Mouse (Mus musculus) kidney, adult 2 months (tissue): ENCODE data around the gene Taf3. TPM values are rescaled to one million over a fixed set of nuclear protein-coding genes. Genes with fewer than 3 reads are reported as not detected.

Experiments
- DNase-seq: peaks from one replicate; pipeline ENCODE4 v3.0.0; 2021
- H3K27ac ChIP-seq: fragments of 200-500 bp; 2 replicates; pipeline ENCODE4 v1.5.1; 2012; ENCODE audit warnings: low read depth, low read length, control low read depth, inconsistent platforms; ENCODE audit not compliant: insufficient read depth
- H3K27me3 ChIP-seq: fragments of 200-500 bp; replicated peaks from 2 replicates; pipeline ENCODE4 v1.6.1; 2012; ENCODE audit warnings: mild to moderate bottlenecking, moderate library complexity, low read length, inconsistent platforms; ENCODE audit not compliant: control insufficient read depth, insufficient read depth
- H3K36me3 ChIP-seq: fragments of 200-500 bp; 2 replicates; pipeline ENCODE4 v1.6.1; 2012; ENCODE audit warnings: mild to moderate bottlenecking, moderate library complexity, low read length, inconsistent platforms; ENCODE audit not compliant: control insufficient read depth, insufficient read depth
- H3K4me1 ChIP-seq: fragments of 200-500 bp; 2 replicates; pipeline ENCODE4 v1.6.1; 2011; ENCODE audit warnings: low read length; ENCODE audit not compliant: control insufficient read depth, insufficient read depth
- H3K4me3 ChIP-seq: fragments of 200-500 bp; 2 replicates; pipeline ENCODE4 v1.5.1; 2011; ENCODE audit warnings: mild to moderate bottlenecking, low read depth, low read length, control low read depth; ENCODE audit not compliant: insufficient read depth
- CTCF ChIP-seq: fragments of 200-500 bp; conservative IDR thresholded peaks from 2 replicates; pipeline ENCODE4 v1.5.1; 2011; ENCODE audit warnings: low read depth, mild to moderate bottlenecking, control low read depth, low read length, moderate library complexity, mixed read lengths; ENCODE audit not compliant: insufficient read depth, insufficient read length
- POLR2A ChIP-seq: fragments of 200-500 bp; IDR thresholded peaks from one replicate; pipeline ENCODE4 v1.6.1; 2011; ENCODE audit warnings: low read depth, low read length, control low read depth
- WGBS: fragments of 180-500 bp; shearing (Covaris S2); methylation state at CpG from one replicate; pipeline ENCODE4 v1.1.7; 2018; 5-methylcytosine and 5-hydroxymethylcytosine counted together
- polyA plus RNA-seq: library from polyadenylated mRNA; depleted of rRNA; stranded (reverse); fragments of >200 nt; gene quantifications from 2 replicates; pipeline ENCODE4 v1.2.3, GENCODE M21; 2012

Taf3 gene
- polyA plus RNA-seq, 1 experiment, result 6.5 TPM

- TF ChIP-seq CTCF, result no peak
- TF ChIP-seq POLR2A, result no peak
- no peaks in the 10 kb centered on the region for H3K36me3 ChIP-seq
- no peaks in the 10 kb centered on the region for H3K27me3 ChIP-seq
- H3K4me3 ChIP-seq, result no peak overlapping the region
- DNase-seq, result no peak
- no peaks in the 10 kb centered on the region for H3K4me1 ChIP-seq
- no peak overlapping the region for H3K27ac ChIP-seq
Observed at GRCm38 (mm10) chr2:9962871-9963270, 85.5 kb downstream of the Taf3 start.

GRCm38 (mm10) chr2:9961708-9962107, 86.7 kb downstream of the Taf3 start:
- Histone ChIP-seq H3K4me1 (no peaks in the 10 kb centered on the region), H3K36me3 (no peaks in the 10 kb centered on the region), H3K27me3 (no peaks in the 10 kb centered on the region), H3K4me3 (no peak overlapping the region), H3K27ac (no peak overlapping the region)
- 63% methylated on average over 3 of the region's 3 CpGs for WGBS
- no peak for DNase-seq
- TF ChIP-seq CTCF (no peak), POLR2A (no peak)

- WGBS, result 84% methylated on average over 6 of the region's 6 CpGs
- TF ChIP-seq POLR2A (no peak), CTCF (no peak)
- H3K27me3 ChIP-seq, result no peaks in the 10 kb centered on the region
Observed at GRCm38 (mm10) chr2:9958011-9958410, 90.4 kb downstream of the Taf3 start.

GRCm38 (mm10) chr2:9956546-9956945, 91.8 kb downstream of the Taf3 start:
- Histone ChIP-seq H3K4me3 (no peak overlapping the region), H3K27ac (no peak overlapping the region), H3K36me3 (no peaks in the 10 kb centered on the region), H3K27me3 (no peaks in the 10 kb centered on the region), H3K4me1 (peaks cover 5% of the 10 kb centered on the region)
- WGBS, result 41% methylated on average over 2 of the region's 2 CpGs
- no peak for DNase-seq
- TF ChIP-seq POLR2A, result no peak
- TF ChIP-seq CTCF, result no peak

More at GRCm38 (mm10) chr2:9958011-9958410, 90.4 kb downstream of the Taf3 start:
- no peak overlapping the region for H3K27ac ChIP-seq
- H3K36me3 ChIP-seq, result no peaks in the 10 kb centered on the region
- peaks cover 5% of the 10 kb centered on the region for H3K4me1 ChIP-seq
- H3K4me3 ChIP-seq, result no peak overlapping the region
- no peak for DNase-seq

- 66% methylated on average over 9 of the region's 9 CpGs for WGBS
- no peak overlapping the region for H3K27ac ChIP-seq
- no peak for DNase-seq
Observed at GRCm38 (mm10) chr2:9955576-9956535, 92.5 kb downstream of the Taf3 start.

GRCm38 (mm10) chr2:9946739-9947138, 101.7 kb downstream of the Taf3 start:
- no peak overlapping the region for H3K27ac ChIP-seq
- no peak overlapping the region for H3K4me3 ChIP-seq
- 71% methylated on average over 3 of the region's 3 CpGs for WGBS
- no peaks in the 10 kb centered on the region for H3K4me1 ChIP-seq
- TF ChIP-seq POLR2A (no peak), CTCF (no peak)
- no peaks in the 10 kb centered on the region for H3K36me3 ChIP-seq
- no peak for DNase-seq
- H3K27me3 ChIP-seq, result no peaks in the 10 kb centered on the region

More at GRCm38 (mm10) chr2:9955576-9956535, 92.5 kb downstream of the Taf3 start:
- Histone ChIP-seq H3K4me3 (no peak overlapping the region), H3K4me1 (peaks cover 5% of the 10 kb centered on the region), H3K36me3 (no peaks in the 10 kb centered on the region), H3K27me3 (no peaks in the 10 kb centered on the region)
- TF ChIP-seq CTCF, result no peak
- TF ChIP-seq POLR2A, result no peak

GRCm38 (mm10) chr2:9945611-9946010, 102.8 kb downstream of the Taf3 start:
- no peaks in the 10 kb centered on the region for H3K4me1 ChIP-seq
- WGBS, result 96% methylated on average over 4 of the region's 4 CpGs
- no peak for DNase-seq
- no peak overlapping the region for H3K4me3 ChIP-seq
- H3K27me3 ChIP-seq, result no peaks in the 10 kb centered on the region
- H3K27ac ChIP-seq, result no peak overlapping the region
- TF ChIP-seq CTCF (no peak), POLR2A (no peak)
- H3K36me3 ChIP-seq, result no peaks in the 10 kb centered on the region
